Mouse (Mus musculus): ENCODE data around the gene Ptgr1. TPM values are rescaled to one million over a fixed set of nuclear protein-coding genes. Genes with fewer than 3 reads are reported as not detected.

The Ptgr1 gene
- 129 and 146 TPM in 2 replicates for polyA plus RNA-seq (2015; fragmentation: Nextera tagmentation; extraction: Ambion mirVana)

GRCm38 (mm10) chr4:58986540-58987190 lies at the start of gene Ptgr1:
Gene Ptgr1, minus strand, starts transcription at chr4:58987119.

DNA sequence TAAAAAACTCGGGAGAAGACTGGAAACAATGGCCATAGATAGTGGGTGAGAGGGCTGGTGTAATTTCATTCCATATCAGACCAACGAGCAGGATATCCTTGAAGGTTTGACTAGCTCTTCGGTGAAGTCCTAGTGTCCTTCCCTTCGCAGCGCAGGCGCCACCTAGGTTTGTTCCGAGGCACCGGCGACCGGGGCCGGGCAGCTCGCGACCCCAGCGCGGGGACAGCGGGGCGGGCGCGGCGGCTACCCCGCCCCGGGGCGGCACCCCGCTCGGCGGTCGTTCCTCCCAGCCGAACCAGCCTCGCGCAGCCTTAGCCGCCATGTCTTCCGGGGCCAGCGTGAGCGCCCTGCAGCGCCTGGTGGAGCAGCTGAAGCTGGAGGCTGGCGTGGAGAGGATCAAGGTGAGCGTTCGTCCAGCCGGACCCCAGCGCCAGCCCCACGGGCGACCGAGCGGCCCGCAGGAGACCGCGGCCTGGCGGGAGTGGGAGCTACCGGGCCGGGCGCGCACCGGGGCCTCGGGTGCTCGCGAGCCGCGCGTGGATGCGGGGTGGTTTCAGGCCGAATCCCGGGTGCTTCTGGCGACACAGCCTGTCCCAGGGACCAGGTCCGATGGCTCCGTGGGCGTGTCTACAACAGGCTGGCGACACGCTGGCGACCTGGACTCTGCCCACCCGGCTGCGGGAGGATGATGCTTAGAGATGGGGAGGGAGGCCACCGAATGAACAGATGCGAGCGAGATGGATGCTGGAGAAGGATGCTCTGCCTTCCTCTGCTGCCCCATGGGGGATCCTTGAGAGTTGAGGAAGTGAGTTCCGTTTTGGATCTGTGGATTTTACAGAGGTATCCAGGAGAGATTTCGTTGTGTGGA lies 48.2 kb upstream of the Ptgr1 start, which contains the start of gene Gng10:
TSS of gene Gng10 (plus strand) at position 171 of the 868 bp plus-strand sequence.

DNA sequence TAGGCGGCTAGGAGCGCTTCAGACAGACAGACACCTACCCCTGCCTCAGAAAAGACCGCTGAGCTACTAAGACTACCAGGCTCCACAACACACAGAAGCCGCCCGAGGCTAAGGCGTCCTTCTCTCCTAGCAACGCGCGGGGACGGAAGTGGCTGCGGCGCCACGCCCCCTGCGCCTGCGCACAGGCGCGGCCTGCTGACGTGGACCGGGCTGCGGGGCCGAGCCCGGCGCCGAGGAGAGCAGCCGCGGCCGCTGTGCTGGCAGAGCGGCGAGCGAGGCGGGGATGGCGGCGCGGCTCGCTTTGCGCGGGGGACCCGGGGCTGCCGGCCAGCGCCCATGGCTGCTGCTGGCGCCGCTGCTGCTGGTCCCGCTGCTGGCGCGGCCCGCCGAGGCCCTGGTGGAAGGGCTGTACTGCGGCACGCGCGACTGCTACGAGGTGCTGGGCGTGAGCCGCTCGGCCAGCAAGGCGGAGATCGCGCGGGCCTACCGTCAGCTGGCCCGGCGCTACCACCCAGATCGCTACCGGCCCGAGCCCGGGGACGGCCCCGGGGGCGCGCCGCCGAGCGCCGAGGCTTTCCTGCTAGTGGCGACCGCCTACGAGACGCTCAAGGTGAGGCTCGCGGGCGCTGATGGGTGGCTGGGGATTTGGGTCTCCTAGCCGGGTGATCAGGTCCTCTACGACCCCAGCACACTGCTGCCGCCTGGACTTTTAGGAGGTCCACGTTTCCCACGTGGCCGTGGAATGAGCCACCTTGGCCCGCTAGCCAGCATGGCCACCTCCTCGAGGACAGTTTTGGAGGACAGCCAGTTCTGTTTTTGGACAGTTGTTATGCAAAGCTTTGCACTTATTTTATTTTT lies 16.3 kb upstream of the Ptgr1 start, which contains the start of gene Gm20503:
TSS of gene Gm20503 (plus strand) at position 263 of the 858 bp plus-strand sequence.

GRCm38 (mm10) chr4:58994762-58995161 lies 7.8 kb upstream of the Ptgr1 start, which contains the start of gene Dnajc25:
Gene Dnajc25, plus strand, starts transcription at chr4:58995062.

DNA sequence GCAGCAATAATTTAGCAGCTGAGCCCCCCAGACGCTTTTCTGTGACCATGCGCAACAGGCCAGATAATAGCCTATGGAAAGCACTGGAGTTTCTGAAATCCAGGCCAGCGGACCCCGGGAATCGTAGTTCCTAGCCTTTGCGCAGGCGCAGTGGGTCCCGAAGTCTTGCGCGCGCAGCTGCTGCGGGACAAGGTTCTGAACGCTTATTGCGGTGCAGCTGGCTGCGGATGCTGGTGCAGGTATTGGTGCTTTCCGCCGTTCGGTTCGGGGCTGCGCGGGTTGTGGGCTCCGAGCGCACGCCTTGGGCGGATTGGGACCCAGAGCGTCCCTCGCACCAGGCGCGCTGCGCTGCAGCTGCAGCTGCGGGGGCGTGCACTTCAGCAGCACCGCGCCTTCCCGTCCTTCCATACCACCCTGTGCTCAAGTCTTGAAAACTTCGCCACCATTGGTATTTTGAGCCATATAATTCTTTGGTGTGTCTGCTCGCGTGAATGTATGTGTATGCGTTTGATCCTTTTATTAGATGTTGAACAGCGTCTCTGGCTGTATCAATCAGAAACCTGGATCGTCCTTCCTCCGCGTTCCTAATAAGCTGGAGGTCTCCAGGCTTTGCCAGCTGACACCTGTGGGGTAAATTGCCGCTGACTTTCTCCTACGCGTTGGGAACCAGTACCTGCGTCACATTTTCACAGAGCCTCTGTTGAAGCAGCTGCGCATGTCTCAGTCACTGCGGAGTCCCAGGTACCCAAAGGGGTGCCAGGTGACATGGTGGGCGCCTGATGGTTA lies 43.3 kb downstream of the Ptgr1 start, which contains the start of gene Zkscan16:
TSS of gene Zkscan16 (plus strand) at position 209 of the 786 bp plus-strand sequence.

Other genes starting within 250 kb of the Ptgr1 start
- not detected in 2 replicates for gene Olfr267, start 199.4 kb downstream of the Ptgr1 start, polyA plus RNA-seq (2015; fragmentation: Nextera tagmentation; extraction: Ambion mirVana)
- 14.0 and 17.4 TPM in 2 replicates for gene Ecpas, start 74.4 kb downstream of the Ptgr1 start, polyA plus RNA-seq (2015; fragmentation: Nextera tagmentation; extraction: Ambion mirVana)
- gene Zkscan16, start 43.5 kb downstream of the Ptgr1 start, polyA plus RNA-seq (2015; fragmentation: Nextera tagmentation; extraction: Ambion mirVana): not detected in 2 replicates
- 16.7 and 18.5 TPM in 2 replicates for gene Dnajc25, start 7.9 kb upstream of the Ptgr1 start, polyA plus RNA-seq (2015; fragmentation: Nextera tagmentation; extraction: Ambion mirVana)
- 19.8 TPM in 2 replicates for gene Gm20503, start 16.1 kb upstream of the Ptgr1 start, polyA plus RNA-seq (2015; fragmentation: Nextera tagmentation; extraction: Ambion mirVana)
- 104 and 122 TPM in 2 replicates for gene Gng10, start 48.0 kb upstream of the Ptgr1 start, polyA plus RNA-seq (2015; fragmentation: Nextera tagmentation; extraction: Ambion mirVana)
- not detected in 2 replicates for gene AI481877, start 151.9 kb upstream of the Ptgr1 start, polyA plus RNA-seq (2015; fragmentation: Nextera tagmentation; extraction: Ambion mirVana)
- 9.1 and 11.1 TPM in 2 replicates for gene Ugcg, start 202.1 kb upstream of the Ptgr1 start, polyA plus RNA-seq (2015; fragmentation: Nextera tagmentation; extraction: Ambion mirVana)

Measured in urinary bladder, postnatal 0 days (tissue).